Comparison of ENCODE assay signal across 15 mouse cellular contexts in the genomic region with DNA sequence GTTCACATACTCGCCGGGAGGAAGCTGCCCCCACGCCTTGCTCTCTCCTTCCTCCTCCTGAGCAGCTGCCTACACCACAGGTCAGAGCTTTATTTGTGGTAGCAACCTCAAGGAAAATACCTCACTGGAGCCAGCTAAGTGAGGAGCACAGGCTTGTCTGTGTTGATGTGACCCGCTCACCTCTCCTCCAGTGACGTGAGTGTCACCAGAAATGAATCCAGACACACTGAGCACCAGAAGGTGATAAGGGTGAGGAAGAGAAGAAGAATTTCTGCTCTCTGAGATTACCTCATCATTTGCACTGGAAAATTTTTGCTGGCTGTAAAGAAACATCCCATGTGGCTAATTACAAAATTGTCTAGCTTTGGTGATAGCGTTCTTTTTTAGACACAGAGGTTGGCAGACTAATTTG.
DNase-seq lines count a peak whose midpoint lies in the region; ATAC-seq lines count a peak whose summit lies in the region.
"Had no signal": no experiment of that assay in that cellular context is flagged by ENCODE, and none has a peak within 500 bp of the region (broad histone marks: within the 10 kb centered on the region; RNA-seq: fewer than 3 reads in every experiment).

No protein-coding gene starts in this region.

- intact Hi-C loops in heart, postnatal 10 days (cut with DNase I) = no loop called here

- ATAC-seq in kidney, embryonic 16.5 days (ENCODE audit: low FRiP score, low TSS enrichment) = no peak
- ATAC-seq: forebrain, embryonic 13.5 days; intestine, embryonic 15.5 days had no signal

- no peak overlapping the region for H3K4me3 ChIP-seq in kidney, embryonic 16.5 days (ENCODE audit: low read length)
- H3K4me3 ChIP-seq: embryonic facial prominence, embryonic 12.5 days; forebrain, embryonic 13.5 days; intestine, embryonic 15.5 days; limb, embryonic 12.5 days; myocyte had no signal

- H3K9ac ChIP-seq in kidney, embryonic 16.5 days (replicated peaks; ENCODE audit: low read length) = no peak overlapping the region
- H3K9ac ChIP-seq: embryonic facial prominence, embryonic 12.5 days; forebrain, embryonic 13.5 days; intestine, embryonic 15.5 days; limb, embryonic 12.5 days had no signal

- H3K27ac ChIP-seq in kidney, embryonic 16.5 days (ENCODE audit: low read length) = no peak overlapping the region
- H3K27ac ChIP-seq: embryonic facial prominence, embryonic 12.5 days; forebrain, embryonic 13.5 days; intestine, embryonic 15.5 days; limb, embryonic 12.5 days had no signal

- no peaks in the 10 kb centered on the region for H3K27me3 ChIP-seq in kidney, embryonic 16.5 days (ENCODE audit: insufficient read depth, low read length)
- H3K27me3 ChIP-seq: embryonic facial prominence, embryonic 12.5 days; forebrain, embryonic 13.5 days; intestine, embryonic 15.5 days; limb, embryonic 12.5 days had no signal

- 45% methylated on average over 6 of the region's 6 CpGs for whole genome bisulfite sequencing in kidney, embryonic 16.5 days

- DNase-seq in cerebellum, postnatal 14 days = peak; percentile 9 to 17
- no peak for DNase-seq in cerebellum, postnatal 25 days
- peak; percentile 3 to 4 for DNase-seq in kidney, postnatal 4 days
- no peak for DNase-seq in kidney, adult 11 months
- DNase-seq in brain, adult 2 months (ENCODE audit: low read depth, low spot score) = peak; percentile 76
- peak; percentile 3 to 7 for DNase-seq in heart, postnatal 10 days
- no peak for DNase-seq in adrenal gland, adult 2 months
- DNase-seq: gastrocnemius, postnatal 36 days; spleen, adult 18-20 months had no signal

- no peak overlapping the region for H3K4me2 ChIP-seq in kidney, embryonic 16.5 days (replicated peaks; ENCODE audit: low read depth, low read length)
- H3K4me2 ChIP-seq: embryonic facial prominence, embryonic 12.5 days; forebrain, embryonic 13.5 days; intestine, embryonic 15.5 days; limb, embryonic 12.5 days had no signal

- no peaks in the 10 kb centered on the region for H3K36me3 ChIP-seq in kidney, embryonic 16.5 days (ENCODE audit: insufficient read depth, low read length)
- H3K36me3 ChIP-seq: embryonic facial prominence, embryonic 12.5 days; intestine, embryonic 15.5 days; limb, embryonic 12.5 days had no signal

- H3K4me1 ChIP-seq in kidney, embryonic 16.5 days (ENCODE audit: insufficient read depth, low read length) = no peaks in the 10 kb centered on the region
- H3K4me1 ChIP-seq: embryonic facial prominence, embryonic 12.5 days; intestine, embryonic 15.5 days; limb, embryonic 12.5 days had no signal

- no peaks in the 10 kb centered on the region for H3K9me3 ChIP-seq in kidney, embryonic 16.5 days (ENCODE audit: low read length)
- H3K9me3 ChIP-seq: embryonic facial prominence, embryonic 12.5 days; forebrain, embryonic 13.5 days; intestine, embryonic 15.5 days; limb, embryonic 12.5 days had no signal

Comparison
In these comparisons a context has a peak if more than half of its experiments do, and no peak if none do; other contexts are left out.
1. DNase-seq: peak in cerebellum, postnatal 14 days (2 of 2), kidney, postnatal 4 days (2 of 2), brain, adult 2 months (single experiment) and heart, postnatal 10 days (2 of 2); none in cerebellum, postnatal 25 days (0 of 2), kidney, adult 11 months (single experiment) and adrenal gland, adult 2 months (single experiment).